Mouse (Mus musculus): ENCODE data around the gene Sowahc.

Gene Sowahc

GRCm38 (mm10) chr10:59256533-59256932 lies 34.8 kb downstream of the Sowahc start:
- DNase-seq = no peak

GRCm38 (mm10) chr10:59259572-59259971 lies 37.8 kb downstream of the Sowahc start:
- no peak for DNase-seq

DNA sequence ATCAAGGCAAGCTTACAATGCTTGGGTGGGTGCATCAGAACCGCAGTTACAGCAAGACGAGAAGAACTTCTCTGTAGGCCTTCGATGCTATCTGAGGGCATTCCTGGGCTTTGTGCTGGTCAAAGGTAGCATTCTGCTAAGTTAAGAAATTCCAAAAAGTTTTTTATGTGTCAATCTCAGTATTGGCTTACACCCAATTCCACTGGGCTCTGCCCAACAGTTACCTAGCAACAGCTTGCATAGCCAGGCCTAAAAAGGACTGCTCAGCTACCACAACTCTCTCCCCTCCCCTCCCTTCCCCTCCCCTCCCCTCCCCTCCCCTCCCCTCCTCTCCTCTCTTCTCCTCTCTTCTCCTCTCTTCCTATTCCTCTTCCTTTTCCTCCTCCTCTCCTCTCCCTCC lies 39.9 kb downstream of the Sowahc start:
- DNase-seq = no peak

- no peak for DNase-seq
Measured at GRCm38 (mm10) chr10:59262021-59262420, 40.3 kb downstream of the Sowahc start.

DNA sequence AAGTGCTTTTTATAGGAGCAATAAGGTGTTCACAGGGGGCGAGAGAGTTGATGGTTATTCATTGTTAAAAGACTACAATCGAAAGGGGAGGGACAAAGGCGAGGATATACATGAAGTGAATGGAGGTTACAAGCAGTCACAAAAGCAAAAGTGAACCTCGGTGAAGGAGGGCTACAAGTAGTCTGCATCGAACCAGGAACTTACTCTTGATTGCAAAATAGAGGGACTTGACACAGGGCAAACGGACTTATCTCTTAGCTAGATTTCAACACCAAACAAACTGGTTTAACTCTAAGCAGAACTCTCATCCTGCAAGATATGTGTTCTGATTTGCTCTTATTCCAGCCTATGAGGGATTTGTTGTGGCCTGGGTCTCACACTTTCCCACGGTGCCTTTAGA lies 41.2 kb downstream of the Sowahc start:
- DNase-seq = no peak

DNA sequence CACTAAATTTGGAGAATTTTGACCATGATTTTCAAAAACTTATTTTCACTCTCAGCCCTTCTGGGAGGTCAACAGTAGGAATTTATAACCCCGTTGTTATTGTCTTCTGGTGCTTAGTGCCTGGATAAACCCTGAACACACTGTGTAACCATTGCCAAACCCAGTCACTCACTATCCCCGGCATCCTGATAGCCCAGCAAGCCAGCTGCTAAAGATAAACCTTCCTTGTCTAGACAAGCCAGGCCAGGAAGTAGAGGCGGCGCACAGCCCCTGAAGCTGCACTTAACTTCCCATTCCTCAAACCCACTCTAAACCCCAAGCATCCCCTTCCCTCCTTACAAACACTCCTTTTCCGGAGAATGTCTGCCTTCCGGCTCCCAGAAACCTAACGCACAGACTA lies 43.3 kb downstream of the Sowahc start:
- DNase-seq = peak; percentile 39

GRCm38 (mm10) chr10:59265674-59266073 lies 43.9 kb downstream of the Sowahc start:
- no peak for DNase-seq

- DNase-seq = no peak
Measured at GRCm38 (mm10) chr10:59266097-59266496, 44.3 kb downstream of the Sowahc start.

GRCm38 (mm10) chr10:59267275-59267674 lies 45.5 kb downstream of the Sowahc start:
- DNase-seq = no peak

DNA sequence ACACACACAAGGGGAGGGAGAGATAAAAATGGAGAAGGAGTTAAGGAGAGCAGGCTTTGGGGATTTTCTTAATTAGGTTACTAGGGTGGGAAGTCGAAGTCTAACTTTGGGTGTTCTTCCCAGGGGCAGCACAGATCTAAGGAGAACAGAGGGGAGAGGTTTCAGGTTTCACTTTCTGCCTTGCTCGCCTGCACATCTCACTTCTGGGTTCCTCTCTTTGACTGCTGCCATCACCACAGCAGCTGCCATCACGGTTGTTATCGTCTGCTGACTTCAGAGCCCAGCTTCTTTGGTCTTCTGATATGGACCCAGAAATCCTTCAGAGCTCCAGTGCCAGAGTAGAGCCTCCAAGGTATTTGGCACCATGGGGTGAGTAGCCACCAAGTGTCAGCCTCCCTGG lies 46.4 kb downstream of the Sowahc start:
- DNase-seq = no peak

GRCm38 (mm10) chr10:59268754-59269153 lies 47.0 kb downstream of the Sowahc start:
- no peak for DNase-seq

DNA sequence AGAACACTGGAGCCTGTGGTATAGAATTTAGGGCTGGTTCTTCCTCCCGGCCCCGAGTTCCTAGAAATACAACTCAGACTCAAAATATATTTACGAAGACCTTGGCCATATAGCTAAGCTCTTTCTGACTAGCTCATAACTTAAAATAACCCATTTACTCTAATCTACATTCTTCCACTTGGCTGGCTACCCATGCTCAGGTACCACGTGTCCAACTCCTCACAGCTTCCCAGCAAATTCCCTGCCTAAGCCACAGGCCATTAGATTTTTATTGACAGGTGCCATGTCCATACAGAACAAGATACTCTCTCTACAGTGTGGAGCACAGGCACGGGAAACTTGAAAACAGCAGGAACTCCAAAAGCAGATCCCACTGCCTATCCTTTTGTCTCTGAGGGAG lies 54.0 kb downstream of the Sowahc start:
- DNase-seq = no peak

All from liver (tissue).